Mouse (Mus musculus) liver, embryonic 14.5 days (tissue): ENCODE data around the gene Wdr35. TPM values are rescaled to one million over a fixed set of nuclear protein-coding genes. Genes with fewer than 3 reads are reported as not detected.
A peak's percentile ranks its signal among the peaks of the same experiment; 100 is the strongest.

Experiments used
- ATAC-seq: fragments of 200-750 bp; cut with Nextera tagmentation; 2 replicates; pipeline ENCODE4 v1.8.0; 2017; ENCODE audit warnings: moderate number of reproducible peaks, mild to moderate bottlenecking, moderate library complexity; ENCODE audit not compliant: insufficient read depth
- DNase-seq, 3 experiments: peaks; one replicate each; pipeline ENCODE4 v3.0.0-alpha.2; 2012 to 2013; ENCODE audit warnings: low read depth in 3 of 3, low spot score in 3 of 3
- H3K27ac ChIP-seq: fragments of 300-500 bp; sonication (generic); 2 replicates; pipeline ENCODE4 v1.5.1; 2014; ENCODE audit warnings: moderate library complexity, mild to moderate bottlenecking, control low read depth, inconsistent platforms
- H3K27me3 ChIP-seq: fragments of 300-500 bp; sonication (generic); 2 replicates; pipeline ENCODE4 v1.6.1; 2014; ENCODE audit warnings: mild to moderate bottlenecking, low read length, moderate library complexity; ENCODE audit not compliant: control insufficient read depth, insufficient read depth
- H3K36me3 ChIP-seq: fragments of 300-500 bp; sonication (generic); replicated peaks from 2 replicates; pipeline ENCODE4 v1.6.1; 2014; ENCODE audit warnings: low read depth; ENCODE audit not compliant: control insufficient read depth, insufficient read depth
- H3K4me1 ChIP-seq, 2 experiments: fragments of 200-500 bp in 1 of 2; fragments of 300-500 bp in 1 of 2; sonication (generic) in 1 of 2; replicated peaks; 2 replicates each; pipeline ENCODE4 v1.6.1; 2012 to 2014; ENCODE audit warnings: antibody characterized with exemption in 1 of 2, inconsistent platforms in 1 of 2, low read length in 1 of 2; ENCODE audit not compliant: control insufficient read depth in 2 of 2, insufficient read depth in 2 of 2
- H3K4me2 ChIP-seq: fragments of 300-500 bp; sonication (generic); 2 replicates; pipeline ENCODE4 v1.6.1; 2014; ENCODE audit warnings: low read depth, mild to moderate bottlenecking, control low read depth, moderate library complexity
- H3K4me3 ChIP-seq, 2 experiments: fragments of 200-500 bp in 1 of 2; fragments of 300-500 bp in 1 of 2; sonication (generic) in 1 of 2; 2 replicates each; pipeline ENCODE4 v1.5.1; 2012 to 2014; ENCODE audit warnings: low read depth in 2 of 2, low read length in 2 of 2, mild to moderate bottlenecking in 2 of 2, control low read depth in 1 of 2, inconsistent platforms in 1 of 2, moderate library complexity in 1 of 2; ENCODE audit not compliant: insufficient read depth in 1 of 2
- H3K9ac ChIP-seq: fragments of 300-500 bp; sonication (generic); replicated peaks from 2 replicates; pipeline ENCODE4 v1.6.1; 2014; ENCODE audit warnings: mild to moderate bottlenecking, control low read depth, moderate library complexity
- H3K9me3 ChIP-seq: fragments of 300-500 bp; sonication (generic); 2 replicates; pipeline ENCODE4 v1.6.1; 2016; ENCODE audit warnings: low read length, mixed read lengths; ENCODE audit not compliant: control insufficient read depth
- CTCF ChIP-seq: IDR thresholded peaks from 2 replicates; pipeline ENCODE4 v1.5.1; 2016; ENCODE audit warnings: antibody characterized with exemption, low read depth, control low read depth
- EP300 ChIP-seq: IDR thresholded peaks from 2 replicates; pipeline ENCODE4 v1.6.1; 2016; ENCODE audit warnings: antibody characterized with exemption, low read depth
- WGBS: fragments of 180-500 bp; shearing (Covaris S2); extraction: QIAGEN DNeasy Blood & Tissue Kit; methylation state at CpG from one replicate; pipeline ENCODE4 v1.1.7; 2014; ENCODE audit not compliant: insufficient replicate concordance; 5-methylcytosine and 5-hydroxymethylcytosine counted together
- polyA plus RNA-seq, 2 experiments: library from polyadenylated mRNA; depleted of rRNA in 1 of 2; stranded (reverse) in 1 of 2; unstranded in 1 of 2; fragments of >200 nt; fragmentation: Nextera tagmentation in 1 of 2; extraction: Ambion mirVana in 1 of 2; gene quantifications; 2 replicates each; pipeline versions ENCODE4 v1.2.1 to v1.2.3; 2012 to 2014

Wdr35 gene
- polyA plus RNA-seq, 2 experiments, result 0.63 to 2.0 TPM

- Histone ChIP-seq H3K4me1 (no peaks in the 10 kb centered on the region), H3K4me2 (no peak overlapping the region), H3K9ac (no peak overlapping the region), H3K4me3 (no peak overlapping the region), H3K36me3 (no peaks in the 10 kb centered on the region), H3K9me3 (no peaks in the 10 kb centered on the region), H3K27ac (no peak overlapping the region), H3K27me3 (no peaks in the 10 kb centered on the region)
- DNase-seq (no peak), ATAC-seq (no peak)
- 59% methylated on average over 8 of the region's 8 CpGs for WGBS
- no peak for TF ChIP-seq CTCF
These were observed 74.4 kb downstream of the Wdr35 start for GRCm38 (mm10) chr12:9048090-9048489.

- Histone ChIP-seq H3K4me2 (no peak overlapping the region), H3K9ac (no peak overlapping the region), H3K9me3 (no peaks in the 10 kb centered on the region), H3K36me3 (no peaks in the 10 kb centered on the region), H3K4me1 (no peaks in the 10 kb centered on the region), H3K27ac (no peak overlapping the region), H3K27me3 (no peaks in the 10 kb centered on the region), H3K4me3 (no peak overlapping the region)
- ATAC-seq (no peak), DNase-seq (no peak)
- TF ChIP-seq EP300, result no peak
- TF ChIP-seq CTCF, result no peak
- 14% methylated on average over 6 of the region's 6 CpGs for WGBS
These were observed 77.1 kb downstream of the Wdr35 start for GRCm38 (mm10) chr12:9050824-9051223.

DNA sequence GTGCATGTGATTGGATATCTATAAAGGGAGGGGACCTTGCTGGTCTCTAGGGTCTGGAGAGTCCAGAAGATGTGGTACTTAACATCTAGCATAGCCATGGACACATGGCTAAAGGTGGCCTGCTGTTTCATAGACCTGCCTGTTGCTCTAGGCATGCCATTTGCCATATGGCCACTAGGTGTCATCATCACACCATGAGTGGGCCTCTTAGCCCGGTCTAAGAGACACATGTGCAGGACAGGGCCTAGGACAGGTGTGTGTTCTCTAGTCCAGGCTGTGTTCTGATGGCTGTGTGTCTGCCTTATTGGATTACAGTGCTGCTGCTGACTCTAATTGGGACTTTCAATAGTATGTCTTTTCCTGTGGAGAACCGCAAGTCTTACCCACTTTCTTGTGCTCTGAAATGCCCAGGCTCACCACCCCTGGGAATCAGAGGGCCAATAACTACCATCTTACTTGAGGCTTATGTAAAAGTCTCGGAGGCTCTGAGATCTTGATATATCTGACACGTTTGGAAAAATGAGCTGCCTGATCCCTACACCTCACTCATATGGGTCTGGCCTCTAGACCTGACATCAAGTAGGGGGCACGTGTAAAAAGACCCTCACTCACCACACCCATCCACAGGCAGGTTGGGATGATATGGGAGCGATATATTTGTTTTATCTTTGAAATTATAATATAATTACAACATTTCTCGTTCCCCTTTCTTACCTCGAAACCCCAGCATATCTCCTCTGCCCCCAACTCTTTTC lies 78.6 kb downstream of the Wdr35 start:
- no peaks in the 10 kb centered on the region for H3K9me3 ChIP-seq
- H3K4me1 ChIP-seq, result no peaks in the 10 kb centered on the region
- no peak overlapping the region for H3K27ac ChIP-seq
- H3K4me3 ChIP-seq, result no peak overlapping the region
- H3K9ac ChIP-seq, result no peak overlapping the region
- H3K27me3 ChIP-seq, result no peaks in the 10 kb centered on the region
- no peaks in the 10 kb centered on the region for H3K36me3 ChIP-seq
- ATAC-seq, result peak; percentile 62; the same call in 1 of the 2 replicates
- TF ChIP-seq EP300 (no peak), CTCF (peak; percentile 98)
- WGBS, result 47% methylated on average over 8 of the region's 8 CpGs
- DNase-seq, result peak; percentile 30 to 40 (median 38)
- no peak overlapping the region for H3K4me2 ChIP-seq

DNA sequence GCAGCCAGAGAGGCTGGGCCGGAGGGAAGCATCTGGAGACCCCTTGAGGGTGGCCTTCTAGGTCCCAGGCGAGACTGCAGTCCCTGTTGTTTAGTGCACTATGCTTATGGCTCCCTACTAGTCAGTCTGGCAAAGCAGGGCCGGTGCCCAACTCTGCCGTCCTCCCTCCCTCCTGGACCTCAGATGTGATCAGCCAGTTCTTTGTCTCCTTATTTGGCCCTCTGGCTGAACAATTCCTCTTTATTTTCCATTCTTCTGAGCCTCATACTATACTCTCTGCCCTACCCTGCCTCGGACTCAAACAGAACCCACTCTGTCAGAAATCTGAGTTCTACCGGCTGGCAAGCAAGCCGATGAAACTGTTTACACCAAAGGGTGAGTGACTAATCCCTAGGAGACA lies 79.7 kb downstream of the Wdr35 start:
- ATAC-seq (no peak), DNase-seq (no peak)
- TF ChIP-seq EP300, result no peak
- no peak for TF ChIP-seq CTCF
- H3K27ac ChIP-seq, result no peak overlapping the region
- no peaks in the 10 kb centered on the region for H3K4me1 ChIP-seq
- H3K4me2 ChIP-seq, result no peak overlapping the region
- no peaks in the 10 kb centered on the region for H3K36me3 ChIP-seq
- WGBS, result 60% methylated on average over 7 of the region's 7 CpGs
- no peaks in the 10 kb centered on the region for H3K27me3 ChIP-seq
- H3K4me3 ChIP-seq, result no peak overlapping the region
- no peaks in the 10 kb centered on the region for H3K9me3 ChIP-seq
- no peak overlapping the region for H3K9ac ChIP-seq

GRCm38 (mm10) chr12:9054012-9054411 lies 80.3 kb downstream of the Wdr35 start:
- H3K4me2 ChIP-seq, result no peak overlapping the region
- no peaks in the 10 kb centered on the region for H3K27me3 ChIP-seq
- DNase-seq (no peak), ATAC-seq (no peak)
- H3K9me3 ChIP-seq, result no peaks in the 10 kb centered on the region
- no peak overlapping the region for H3K27ac ChIP-seq
- no peaks in the 10 kb centered on the region for H3K4me1 ChIP-seq
- H3K4me3 ChIP-seq, result no peak overlapping the region
- TF ChIP-seq CTCF (no peak), EP300 (no peak)
- H3K9ac ChIP-seq, result no peak overlapping the region
- whole genome bisulfite sequencing, result 60% methylated on average over 2 of the region's 2 CpGs
- no peaks in the 10 kb centered on the region for H3K36me3 ChIP-seq
